Mouse (Mus musculus) urinary bladder, postnatal 25 days (tissue): ENCODE data around the gene Tbc1d16.
"Not testable (repeated sequence)": the region's sequence is repeated elsewhere in the genome, so short reads cannot be mapped to it uniquely, and the experiment has no call there.

Experiments
- DNase-seq: peaks from one replicate; pipeline ENCODE4 v3.0.0; 2022; ENCODE audit warnings: low spot score

Tbc1d16 gene

GRCm38 (mm10) chr11:119116992-119117391 lies 111.3 kb downstream of the Tbc1d16 start:
- DNase-seq: no peak

- no peak for DNase-seq
Observed at GRCm38 (mm10) chr11:119112721-119113120, 115.6 kb downstream of the Tbc1d16 start.

GRCm38 (mm10) chr11:119111345-119111744 lies 117.0 kb downstream of the Tbc1d16 start:
- no peak for DNase-seq

GRCm38 (mm10) chr11:119109415-119110071 lies 118.8 kb downstream of the Tbc1d16 start:
- no peak for DNase-seq

DNA sequence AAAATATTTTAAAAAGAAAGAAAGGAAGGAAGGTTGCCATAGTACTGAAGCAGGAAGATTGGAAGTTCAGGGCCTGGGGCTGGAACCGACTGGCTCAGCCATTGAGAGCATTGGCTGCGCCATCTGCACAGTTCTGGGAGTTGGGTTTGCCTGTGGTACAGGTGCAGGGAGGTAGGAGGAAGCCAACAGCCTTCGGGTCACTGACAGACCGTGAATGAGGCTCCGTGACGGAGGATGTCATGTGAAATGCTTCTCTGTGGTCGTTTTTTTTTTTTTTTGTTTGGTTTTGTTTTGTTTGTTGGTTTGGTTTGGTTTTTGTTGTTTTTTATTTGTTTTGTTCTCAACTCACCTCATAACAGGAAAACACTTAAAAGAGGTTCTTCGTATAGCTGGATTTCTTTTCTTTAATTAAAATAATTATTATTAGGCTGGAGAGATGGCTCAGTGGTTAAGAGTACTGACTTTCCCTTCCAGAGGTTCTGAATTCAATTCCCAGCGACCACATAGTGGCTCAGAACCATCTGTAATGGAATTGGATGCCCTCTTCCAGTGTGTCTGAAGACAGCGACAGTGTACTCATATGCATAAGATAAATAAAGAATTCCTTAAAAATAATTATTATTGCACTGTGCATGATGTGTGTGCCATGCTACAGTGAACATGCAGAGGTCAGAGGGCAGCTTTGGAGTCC lies 119.6 kb downstream of the Tbc1d16 start:
- no peak for DNase-seq

GRCm38 (mm10) chr11:119106289-119106688 lies 122.0 kb downstream of the Tbc1d16 start:
- DNase-seq: no peak

DNA sequence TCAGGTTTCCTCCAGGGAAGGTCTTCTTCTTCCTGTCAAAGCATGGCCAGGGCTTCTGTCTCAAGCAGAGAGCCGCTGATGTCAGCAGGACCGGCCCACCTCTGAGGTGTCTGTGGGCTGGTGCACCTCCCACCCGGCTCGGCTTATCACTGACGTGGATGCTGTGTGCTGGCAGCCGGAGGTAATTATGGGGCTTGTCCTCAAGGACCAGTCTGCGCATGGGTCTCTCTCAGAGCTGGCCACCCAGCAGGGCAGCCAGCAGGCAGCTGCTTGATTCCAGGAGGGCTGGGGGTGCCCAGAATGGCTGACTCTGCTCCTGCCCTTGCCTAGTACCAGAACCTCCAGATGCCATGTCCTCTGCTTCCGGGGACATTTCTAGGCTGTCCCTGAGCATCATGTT lies 122.6 kb downstream of the Tbc1d16 start:
- no peak for DNase-seq

GRCm38 (mm10) chr11:119105071-119105609 lies 123.2 kb downstream of the Tbc1d16 start:
- no peak for DNase-seq

DNA sequence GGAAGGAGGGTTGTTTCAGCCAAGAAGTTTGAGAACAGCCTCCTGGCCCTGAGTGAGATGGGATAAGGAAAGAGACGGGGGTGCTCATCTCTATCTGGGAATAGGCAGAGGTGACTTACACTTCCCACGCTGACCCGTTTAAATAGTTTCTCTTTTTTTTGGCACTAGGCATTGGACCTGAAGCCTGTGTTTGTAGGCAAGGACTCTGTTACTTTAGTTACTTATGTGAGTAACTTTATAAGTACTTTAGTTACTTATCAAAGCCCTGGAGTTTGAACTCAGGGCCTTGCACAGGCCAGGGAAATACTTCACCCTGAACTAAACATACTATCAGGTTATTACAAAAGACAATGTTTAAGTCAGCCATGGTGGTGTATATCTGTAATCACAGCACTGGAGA lies 124.3 kb downstream of the Tbc1d16 start:
- DNase-seq: no peak

GRCm38 (mm10) chr11:119100355-119100754 lies 127.9 kb downstream of the Tbc1d16 start:
- not testable (repeated sequence) for DNase-seq

- DNase-seq: no peak
Observed at GRCm38 (mm10) chr11:119098202-119098601, 130.1 kb downstream of the Tbc1d16 start.

DNA sequence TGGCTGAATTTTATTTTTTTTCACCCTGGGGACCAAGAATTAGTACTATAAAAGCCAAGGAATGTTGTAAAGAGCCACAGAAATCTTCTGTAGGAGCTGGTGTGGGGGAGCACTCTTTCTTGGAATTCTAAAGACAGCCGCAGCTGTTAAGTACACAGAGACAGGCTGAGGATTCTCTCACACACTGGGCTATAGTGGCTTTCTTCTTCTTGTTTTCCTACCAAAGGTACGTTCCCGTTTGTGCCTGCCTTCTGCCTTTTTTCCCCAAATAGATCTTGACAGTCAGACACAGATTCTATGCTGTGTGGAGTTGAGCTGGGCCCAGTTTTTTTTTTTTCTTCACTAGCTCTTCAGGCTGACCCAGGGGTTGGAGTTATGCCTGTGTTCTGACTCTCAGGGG lies 132.9 kb downstream of the Tbc1d16 start:
- DNase-seq: no peak

DNA sequence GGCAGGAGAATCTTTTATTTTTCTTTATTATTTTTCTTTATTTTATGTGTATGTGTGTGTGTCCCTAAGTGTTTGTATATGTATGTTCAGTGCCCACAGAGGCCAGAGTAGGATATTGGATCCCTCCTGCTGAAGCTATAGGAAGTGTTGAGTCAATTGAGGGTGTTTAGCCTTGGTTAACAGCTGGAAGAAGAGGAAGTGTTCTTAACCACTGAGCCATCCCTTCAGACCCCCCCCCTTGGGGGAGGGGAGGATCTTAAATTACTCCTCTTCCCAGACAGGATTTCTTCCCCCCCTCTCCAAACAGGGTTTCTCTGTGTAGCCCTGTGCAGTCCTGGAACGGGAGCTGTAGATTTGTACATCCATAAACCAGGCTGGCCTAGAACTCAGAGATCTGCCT lies 135.0 kb downstream of the Tbc1d16 start:
- DNase-seq: no peak
